Mouse (Mus musculus): ENCODE measurements around the gene Krt17. TPM values are rescaled to one million over a fixed set of nuclear protein-coding genes. Genes with fewer than 3 reads are reported as not detected.

The Krt17 gene
- 4.0 TPM in 1 of 2 replicates, not detected in the other for polyA plus RNA-seq (2012; rRNA removed; ENCODE audit: low replicate concordance)

DNA sequence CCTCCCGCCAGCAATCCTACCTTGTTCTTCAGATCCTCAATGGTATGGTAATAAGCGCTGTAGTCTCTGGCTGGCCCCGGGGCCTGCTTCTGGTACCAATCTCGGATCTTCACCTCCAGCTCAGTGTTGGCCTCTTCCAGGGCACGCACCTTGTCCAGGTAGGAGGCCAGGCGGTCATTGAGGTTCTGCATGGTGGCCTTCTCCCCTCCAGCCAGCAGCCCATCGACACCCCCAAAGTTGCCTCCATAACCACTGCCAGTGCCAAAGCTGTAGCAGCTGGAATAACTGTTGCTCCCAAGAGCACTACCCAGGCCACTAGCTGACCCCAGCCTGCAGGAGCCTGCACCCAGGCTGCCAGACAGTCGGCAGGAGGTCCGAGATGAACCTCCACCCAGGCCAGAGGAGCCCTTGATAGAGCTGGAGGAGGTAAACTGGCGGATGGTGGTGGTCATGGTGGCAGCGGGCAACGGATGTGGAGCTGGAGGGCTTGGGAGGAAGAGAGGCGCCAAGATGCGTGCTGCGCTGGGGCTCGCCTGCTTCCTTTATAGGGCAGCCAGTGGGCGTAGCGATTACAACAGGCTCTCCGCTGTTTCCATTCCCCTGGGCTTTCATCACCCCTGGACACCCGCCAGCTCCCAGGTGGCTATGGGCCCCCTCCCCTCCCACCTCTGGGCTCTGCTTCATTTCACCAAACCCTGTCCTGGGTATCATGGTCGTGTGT lies at the start of gene Krt17:
TSS of gene Krt17 (minus strand) at position 516 of the 721 bp plus-strand sequence.

GRCm38 (mm10) chr11:100269821-100270332 lies 9.0 kb upstream of the Krt17 start, which contains the start of gene Krt42:
Gene Krt42 (minus strand): TSS chr11:100269871.

DNA sequence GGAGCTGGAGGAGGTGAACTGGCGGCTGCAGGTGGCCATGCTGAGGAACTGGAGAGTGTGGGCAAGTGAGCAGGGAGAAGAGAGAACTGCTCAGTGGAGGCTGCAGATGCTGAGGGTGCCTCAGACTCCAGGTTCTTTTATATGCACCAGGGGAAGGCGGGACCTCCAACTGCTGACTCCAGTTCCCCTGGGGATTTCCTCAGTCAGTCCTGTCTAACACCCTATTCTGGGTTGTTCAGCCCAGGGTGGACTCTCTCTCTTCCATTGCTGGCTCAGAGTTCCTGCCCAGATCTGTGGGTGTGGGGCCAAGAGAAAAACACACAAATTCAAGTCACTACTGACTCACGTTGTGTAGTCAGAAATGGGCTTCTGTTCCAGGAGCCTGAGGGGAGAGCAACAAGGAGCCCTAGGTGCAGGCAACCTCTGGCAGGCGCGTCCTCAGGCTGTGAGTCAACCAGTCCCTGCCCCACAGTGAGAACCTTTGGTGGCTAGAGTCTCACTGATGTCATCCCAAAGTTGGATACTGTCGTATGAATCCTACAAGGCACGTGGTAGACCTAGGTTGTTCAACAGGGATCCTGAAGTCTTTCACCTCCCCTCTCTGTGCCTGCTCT lies 11.9 kb downstream of the Krt17 start, which contains the start of gene Krt16:
TSS of gene Krt16 (minus strand) at position 51 of the 614 bp plus-strand sequence.

DNA sequence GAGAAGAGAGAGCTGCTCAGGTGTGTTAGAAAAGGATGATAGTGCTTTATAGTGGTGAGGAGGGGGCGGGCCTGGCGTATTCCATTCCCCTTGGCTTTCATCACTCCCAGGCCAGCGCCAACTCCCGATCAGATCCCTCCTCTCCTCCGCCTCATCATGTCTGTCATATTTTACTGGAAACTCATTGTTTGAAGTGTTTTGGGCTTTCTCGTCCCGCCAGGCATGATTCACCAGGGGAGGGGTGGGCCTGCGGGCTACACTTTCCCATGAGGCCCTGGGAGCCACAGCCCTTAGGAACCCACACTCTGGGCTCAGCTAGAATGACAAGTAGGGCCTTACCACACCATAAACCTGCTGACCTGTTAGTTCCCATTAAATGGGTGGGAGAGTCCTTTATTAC lies 53.3 kb downstream of the Krt17 start, which contains the start of gene Krt14:
TSS of gene Krt14 (minus strand) at position 51 of the 400 bp plus-strand sequence.

Other genes starting within 250 kb of the Krt17 start
- gene Krt33a, start 244.8 kb downstream of the Krt17 start, polyA plus RNA-seq (2012; rRNA removed; ENCODE audit: low replicate concordance): 0.06 TPM in 2 replicates
- gene Krt33b, start 231.2 kb downstream of the Krt17 start, polyA plus RNA-seq (2012; rRNA removed; ENCODE audit: low replicate concordance): not detected in 2 replicates
- not detected in 2 replicates for gene Krt34, start 219.5 kb downstream of the Krt17 start, polyA plus RNA-seq (2012; rRNA removed; ENCODE audit: low replicate concordance)
- not detected in 2 replicates for gene Krt31, start 210.5 kb downstream of the Krt17 start, polyA plus RNA-seq (2012; rRNA removed; ENCODE audit: low replicate concordance)
- gene Krt32, start 172.8 kb downstream of the Krt17 start, polyA plus RNA-seq (2012; rRNA removed; ENCODE audit: low replicate concordance): not detected in 2 replicates
- not detected in 2 replicates for gene Krt35, start 164.8 kb downstream of the Krt17 start, polyA plus RNA-seq (2012; rRNA removed; ENCODE audit: low replicate concordance)
- gene Krt36, start 155.4 kb downstream of the Krt17 start, polyA plus RNA-seq (2012; rRNA removed; ENCODE audit: low replicate concordance): 2.0 and 2.9 TPM in 2 replicates
- 0.49 TPM in 1 of 2 replicates, not detected in the other for gene Krt13, start 139.5 kb downstream of the Krt17 start, polyA plus RNA-seq (2012; rRNA removed; ENCODE audit: low replicate concordance)
- gene Krt15, start 125.1 kb downstream of the Krt17 start, polyA plus RNA-seq (2012; rRNA removed; ENCODE audit: low replicate concordance): 1.1 TPM in 1 of 2 replicates, not detected in the other
- 14.2 and 271 TPM in 2 replicates for gene Krt19, start 112.4 kb downstream of the Krt17 start, polyA plus RNA-seq (2012; rRNA removed; ENCODE audit: low replicate concordance)
- gene Krt9, start 67.8 kb downstream of the Krt17 start, polyA plus RNA-seq (2012; rRNA removed; ENCODE audit: low replicate concordance): 0.04 TPM in 1 of 2 replicates, not detected in the other
- gene Krt14, start 53.5 kb downstream of the Krt17 start, polyA plus RNA-seq (2012; rRNA removed; ENCODE audit: low replicate concordance): 0.11 and 0.26 TPM in 2 replicates
- gene Krt16, start 12.1 kb downstream of the Krt17 start, polyA plus RNA-seq (2012; rRNA removed; ENCODE audit: low replicate concordance): not detected in 2 replicates
- gene Krt42, start 8.8 kb upstream of the Krt17 start, polyA plus RNA-seq (2012; rRNA removed; ENCODE audit: low replicate concordance): not detected in 2 replicates
- 118 and 139 TPM in 2 replicates for gene Eif1, start 58.9 kb upstream of the Krt17 start, polyA plus RNA-seq (2012; rRNA removed; ENCODE audit: low replicate concordance)
- gene Gast, start 73.4 kb upstream of the Krt17 start, polyA plus RNA-seq (2012; rRNA removed; ENCODE audit: low replicate concordance): not detected in 2 replicates
- 0.97 and 7.3 TPM in 2 replicates for gene Hap1, start 95.1 kb upstream of the Krt17 start, polyA plus RNA-seq (2012; rRNA removed; ENCODE audit: low replicate concordance)
- gene Jup, start 136.7 kb upstream of the Krt17 start, polyA plus RNA-seq (2012; rRNA removed; ENCODE audit: low replicate concordance): 171 and 312 TPM in 2 replicates
- gene P3h4, start 153.8 kb upstream of the Krt17 start, polyA plus RNA-seq (2012; rRNA removed; ENCODE audit: low replicate concordance): 14.1 and 62.2 TPM in 2 replicates
- gene Fkbp10, start 154.7 kb upstream of the Krt17 start, polyA plus RNA-seq (2012; rRNA removed; ENCODE audit: low replicate concordance): 32.9 and 157 TPM in 2 replicates
- gene Nt5c3b, start 180.8 kb upstream of the Krt17 start, polyA plus RNA-seq (2012; rRNA removed; ENCODE audit: low replicate concordance): 30.8 and 85.2 TPM in 2 replicates
- gene Klhl10, start 180.9 kb upstream of the Krt17 start, polyA plus RNA-seq (2012; rRNA removed; ENCODE audit: low replicate concordance): 0.29 and 0.95 TPM in 2 replicates
- 3.5 and 9.2 TPM in 2 replicates for gene Klhl11, start 211.7 kb upstream of the Krt17 start, polyA plus RNA-seq (2012; rRNA removed; ENCODE audit: low replicate concordance)

Measured in subcutaneous adipose tissue, adult 2 months (tissue).